23 mouse cellular contexts compared by ENCODE assay signal in the genomic region with DNA sequence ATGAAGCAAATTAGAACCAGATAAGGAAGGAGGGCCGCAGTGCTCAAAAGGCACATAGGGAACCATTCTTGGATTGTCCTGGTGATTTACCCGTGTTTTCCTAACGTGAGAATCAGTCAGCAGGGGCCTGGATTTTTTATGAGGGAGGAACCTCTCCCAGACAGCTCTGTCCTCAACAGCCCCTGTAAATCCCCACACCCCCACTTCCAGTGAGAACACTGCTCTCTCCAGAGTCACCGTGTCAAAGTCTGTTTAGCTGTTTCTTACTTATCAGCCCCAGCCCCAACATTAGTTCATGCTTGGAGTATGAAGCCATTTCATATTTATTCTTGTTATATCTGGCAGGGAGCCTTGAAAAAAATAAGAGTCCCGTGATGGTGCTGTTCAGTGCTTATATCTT.
DNase-seq lines count a peak whose midpoint lies in the region; ATAC-seq and TF ChIP-seq lines count a peak whose summit lies in the region.
"Had no signal": no experiment of that assay in that cellular context is flagged by ENCODE, and none has a peak within 500 bp of the region (broad histone marks: within the 10 kb centered on the region; RNA-seq: fewer than 3 reads in every experiment).

No protein-coding gene starts in this region.

- peak; percentile 41 for DNase-seq in heart, postnatal 4 days
- no peak for DNase-seq in heart, postnatal 25 days (ENCODE audit: low spot score)
- DNase-seq in MN1 (ENCODE audit: low spot score) (peak; percentile 55), NIH3T3 (ENCODE audit: low read depth) (peak; percentile 34)
- DNase-seq in liver, postnatal 0 days: no peak
- no peak for DNase-seq in urinary bladder, postnatal 10 days (ENCODE audit: low spot score)
- no peak for DNase-seq in gastrocnemius, postnatal 14 days
- DNase-seq: adrenal gland, postnatal 10 days; cerebellum, adult 11 months; cerebellum, postnatal 14 days; gastrocnemius, postnatal 36 days; kidney, postnatal 25 days; layer of hippocampus, adult 9-11 months; lung, adult 18-20 months; right cerebral cortex, postnatal 14 days; spleen, adult 18-20 months; thymus, adult 18-20 months; thymus, postnatal 4 days had no signal

- WGBS in intestine, postnatal 0 days: 22% methylated on average over 5 of the region's 5 CpGs
- 60% methylated on average over 5 of the region's 5 CpGs for WGBS in liver, postnatal 0 days (ENCODE audit: insufficient replicate concordance)

- no peak overlapping the region for H3K9ac ChIP-seq in intestine, postnatal 0 days (ENCODE audit: low read depth, low read length)
- H3K9ac ChIP-seq in liver, postnatal 0 days (replicated peaks): no peak overlapping the region
- H3K9ac ChIP-seq: forebrain, embryonic 13.5 days; hindbrain, embryonic 13.5 days had no signal

- H3K4me3 ChIP-seq in intestine, postnatal 0 days (ENCODE audit: low read depth, low read length): no peak overlapping the region
- no peak overlapping the region for H3K4me3 ChIP-seq in liver, postnatal 0 days (ENCODE audit: low read depth, low read length)
- H3K4me3 ChIP-seq: forebrain, embryonic 13.5 days; hindbrain, embryonic 13.5 days had no signal

- peak; percentile 63; the same call in 1 of the 2 replicates for ATAC-seq in intestine, postnatal 0 days
- ATAC-seq in liver, postnatal 0 days: no peak
- ATAC-seq: forebrain, embryonic 13.5 days; inflammation-experienced regulatory T-cells, adult 6 months; Patski had no signal

- no peak for TF ChIP-seq EP300 in liver, postnatal 0 days (IDR thresholded peaks at IDR 0.05; ENCODE audit: low read depth)

- intact Hi-C loops in heart, postnatal 25 days (cut with DNase I): no loop called here
- intact Hi-C loops in gastrocnemius, postnatal 14 days (cut with DNase I; ENCODE audit: low total_unique reads): no loop called here

- H3K9me3 ChIP-seq in intestine, postnatal 0 days (ENCODE audit: control insufficient read depth): no peaks in the 10 kb centered on the region
- no peaks in the 10 kb centered on the region for H3K9me3 ChIP-seq in liver, postnatal 0 days (ENCODE audit: low read length)
- H3K9me3 ChIP-seq: forebrain, embryonic 13.5 days; hindbrain, embryonic 13.5 days had no signal

- H3K27ac ChIP-seq in intestine, postnatal 0 days (ENCODE audit: low read depth, low read length): no peak overlapping the region
- no peak overlapping the region for H3K27ac ChIP-seq in liver, postnatal 0 days (ENCODE audit: low read depth)
- H3K27ac ChIP-seq: forebrain, embryonic 13.5 days; hindbrain, embryonic 13.5 days had no signal

- H3K36me3 ChIP-seq in intestine, postnatal 0 days (ENCODE audit: control insufficient read depth, insufficient read depth): no peaks in the 10 kb centered on the region
- no peaks in the 10 kb centered on the region for H3K36me3 ChIP-seq in liver, postnatal 0 days (replicated peaks; ENCODE audit: insufficient read depth, low read length)
- H3K36me3 ChIP-seq: hindbrain, embryonic 13.5 days had no signal

- no peaks in the 10 kb centered on the region for H3K27me3 ChIP-seq in intestine, postnatal 0 days (replicated peaks; ENCODE audit: control insufficient read depth, insufficient read depth, low read length)
- H3K27me3 ChIP-seq in liver, postnatal 0 days (ENCODE audit: insufficient read depth, low read length): no peaks in the 10 kb centered on the region
- H3K27me3 ChIP-seq: forebrain, embryonic 13.5 days had no signal

- no peak for TF ChIP-seq CTCF in intestine, postnatal 0 days (IDR thresholded peaks at IDR 0.05; ENCODE audit: low read depth)
- TF ChIP-seq CTCF in liver, postnatal 0 days (IDR thresholded peaks at IDR 0.05; ENCODE audit: low read depth): no peak

- no peak overlapping the region for H3K4me2 ChIP-seq in intestine, postnatal 0 days (replicated peaks; ENCODE audit: low read depth)
- H3K4me2 ChIP-seq in liver, postnatal 0 days (ENCODE audit: low read depth, low read length): no peak overlapping the region
- H3K4me2 ChIP-seq: forebrain, embryonic 13.5 days; hindbrain, embryonic 13.5 days had no signal

- H3K4me1 ChIP-seq in intestine, postnatal 0 days (replicated peaks; ENCODE audit: control insufficient read depth, insufficient read depth, low read length): no peaks in the 10 kb centered on the region
- H3K4me1 ChIP-seq in liver, postnatal 0 days (ENCODE audit: insufficient read depth): no peaks in the 10 kb centered on the region
- H3K4me1 ChIP-seq: hindbrain, embryonic 13.5 days had no signal

Comparison
In these comparisons a context has a peak if more than half of its experiments do, and no peak if none do; other contexts are left out.
1. DNase-seq: peak in heart, postnatal 4 days (single experiment), MN1 (single experiment) and NIH3T3 (single experiment); none in heart, postnatal 25 days (single experiment), liver, postnatal 0 days (single experiment), urinary bladder, postnatal 10 days (single experiment) and gastrocnemius, postnatal 14 days (single experiment).